Mouse (Mus musculus) 3134 (cell line): ENCODE results near the gene Cchcr1.

Source experiments
- DNase-seq: peaks from one replicate; pipeline ENCODE4 v3.0.0-alpha.2; 2011; ENCODE audit warnings: low spot score; ENCODE audit not compliant: insufficient read length; ENCODE audit errors: extremely low read depth

Gene Cchcr1

DNA sequence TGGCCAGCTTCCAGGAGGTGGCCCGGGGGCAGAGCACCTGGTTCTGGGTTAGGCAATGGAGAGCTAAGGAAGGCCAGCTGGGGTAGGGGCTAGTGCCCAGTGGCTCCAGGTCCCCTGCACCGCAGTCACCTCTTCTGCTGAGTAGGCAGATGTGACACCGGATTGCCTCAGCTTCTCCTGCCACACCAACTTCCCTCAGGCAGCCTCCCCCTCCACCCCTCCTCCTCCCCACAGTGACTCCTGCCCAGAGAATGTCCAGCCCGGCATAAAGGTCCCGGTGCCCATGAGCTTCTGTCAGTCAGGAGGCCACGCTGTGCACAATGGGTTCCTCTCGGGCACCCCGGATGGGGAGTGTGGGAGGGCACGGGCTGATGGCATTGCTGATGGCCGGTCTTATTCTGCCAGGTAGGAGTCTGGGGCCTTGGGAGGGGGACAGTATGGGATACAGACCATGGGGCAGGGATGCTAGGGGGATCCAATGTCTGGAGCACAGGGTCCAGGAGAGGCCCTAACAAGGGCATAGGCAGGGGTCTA is 35.0 kb downstream of the Cchcr1 start, which contains the start of gene Cdsn:
Cdsn (plus strand) TSS at position 248 of the 534 bp plus-strand sequence.
- DNase-seq = peak; percentile 76

DNA sequence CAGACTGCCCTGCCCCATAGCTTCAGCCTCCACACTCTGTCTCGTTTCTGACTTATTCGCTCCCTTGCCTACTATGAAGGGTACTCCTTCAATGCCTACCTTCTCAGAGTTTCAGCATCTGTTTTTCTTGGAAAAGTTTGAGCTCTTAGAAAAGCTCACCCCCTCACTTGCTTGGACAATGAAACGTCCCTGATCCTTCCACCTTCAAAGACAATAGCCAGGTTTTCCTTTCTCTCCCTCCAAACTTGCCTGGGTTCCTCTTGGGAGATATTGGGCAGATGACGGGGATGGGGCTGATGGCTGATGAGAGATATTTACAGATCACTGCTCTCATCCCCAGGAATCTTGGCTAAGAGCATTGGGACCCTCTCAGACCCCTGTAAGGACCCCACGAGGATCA is 37.4 kb downstream of the Cchcr1 start:
- DNase-seq = no peak

DNA sequence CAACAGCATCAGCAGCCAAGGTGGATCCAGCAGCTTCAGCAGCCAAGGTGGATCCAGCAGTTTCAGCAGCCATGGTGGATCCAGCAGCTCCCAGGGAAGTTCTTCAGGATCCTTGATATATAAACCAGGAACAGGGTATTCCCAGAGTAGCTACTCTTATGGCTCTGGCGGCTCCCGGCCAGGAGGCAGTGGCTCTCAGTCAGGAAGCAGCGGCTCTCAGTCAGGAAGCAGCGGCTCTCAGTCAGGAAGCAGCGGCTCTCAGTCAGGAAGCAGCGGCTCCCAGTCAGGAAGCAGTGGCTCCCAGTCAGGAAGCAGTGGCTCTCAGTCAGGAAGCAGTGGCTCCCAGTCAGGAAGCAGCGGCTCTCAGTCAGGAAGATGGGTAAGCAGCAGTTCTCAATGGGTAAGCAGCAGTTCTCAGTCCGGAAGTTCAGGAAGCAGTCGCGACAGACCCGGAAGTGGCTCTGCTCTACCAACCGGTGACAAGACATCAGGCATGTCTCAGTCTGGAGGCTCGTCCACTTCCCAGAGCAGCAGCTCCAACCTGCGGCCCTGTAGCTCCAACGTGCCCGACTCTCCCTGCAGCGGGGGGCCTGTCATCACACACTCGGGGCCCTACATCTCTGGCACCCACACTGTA is 38.0 kb downstream of the Cchcr1 start:
- DNase-seq = no peak

DNA sequence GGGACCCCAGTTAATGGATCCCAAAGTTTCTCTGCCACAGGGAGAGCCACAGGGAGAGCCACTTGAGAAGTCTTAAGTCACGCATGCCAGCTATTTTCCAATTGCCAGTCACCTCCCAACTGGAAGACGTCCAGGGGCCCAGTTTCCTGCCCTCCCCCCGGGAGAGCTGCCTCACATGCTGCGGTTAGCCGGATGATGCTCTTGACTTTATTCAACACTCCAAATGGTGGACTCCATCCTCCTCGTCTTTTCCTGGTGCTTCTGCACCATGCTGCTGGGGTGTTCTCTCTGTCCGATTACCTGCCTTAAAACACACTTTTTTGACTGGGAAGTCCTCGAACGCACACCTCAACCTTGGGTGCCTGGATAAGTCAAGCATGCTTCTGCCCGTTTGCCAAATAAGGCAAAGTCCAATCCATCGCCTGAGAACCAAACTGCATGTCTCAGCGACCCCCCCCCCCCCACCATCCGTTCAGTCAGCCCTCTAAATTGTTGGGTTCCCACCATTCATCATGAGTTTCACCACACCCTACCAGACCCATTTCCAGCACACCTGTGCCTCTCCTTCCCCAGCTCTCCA is 39.4 kb downstream of the Cchcr1 start:
- DNase-seq = peak; percentile 87

DNA sequence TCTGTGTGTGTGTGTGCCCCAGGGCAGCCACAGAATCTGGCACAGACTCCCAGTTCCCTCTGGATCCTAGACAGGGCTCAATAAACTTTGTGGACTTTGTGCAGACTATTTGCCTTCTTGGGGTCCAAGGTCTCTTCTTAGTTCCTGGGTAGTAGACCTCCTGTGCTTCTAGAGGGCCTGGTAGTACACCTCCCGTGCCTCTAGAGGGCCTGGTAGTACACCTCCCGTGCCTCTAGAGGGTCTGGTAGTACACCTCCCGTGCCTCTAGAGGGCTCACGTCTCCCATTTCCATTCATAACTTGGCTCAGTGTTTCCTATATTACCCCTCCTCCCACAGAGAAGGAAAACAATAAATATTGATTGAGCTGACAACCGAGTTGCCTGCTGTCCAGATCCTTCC is 39.9 kb downstream of the Cchcr1 start:
- no peak for DNase-seq

DNA sequence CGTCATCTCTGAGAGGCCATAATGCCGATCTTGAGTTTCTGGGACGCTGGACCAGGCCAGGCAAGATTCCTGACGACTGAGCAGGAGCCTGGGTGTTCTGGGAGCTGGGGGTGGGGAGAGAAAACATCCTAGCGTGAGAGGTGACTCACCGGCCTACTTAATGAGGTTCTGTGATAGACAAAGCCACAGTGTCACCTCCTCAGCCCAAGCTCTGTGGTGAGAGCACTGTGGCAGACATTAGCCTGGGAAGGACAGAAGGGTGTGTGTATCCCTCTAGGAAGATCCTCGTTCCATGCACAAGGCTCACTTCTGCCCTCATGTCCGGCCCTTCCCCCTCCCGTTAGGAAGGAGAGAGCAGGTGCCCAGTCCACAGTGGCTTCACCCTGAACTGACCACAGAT is 40.5 kb downstream of the Cchcr1 start:
- peak; percentile 82 for DNase-seq

DNA sequence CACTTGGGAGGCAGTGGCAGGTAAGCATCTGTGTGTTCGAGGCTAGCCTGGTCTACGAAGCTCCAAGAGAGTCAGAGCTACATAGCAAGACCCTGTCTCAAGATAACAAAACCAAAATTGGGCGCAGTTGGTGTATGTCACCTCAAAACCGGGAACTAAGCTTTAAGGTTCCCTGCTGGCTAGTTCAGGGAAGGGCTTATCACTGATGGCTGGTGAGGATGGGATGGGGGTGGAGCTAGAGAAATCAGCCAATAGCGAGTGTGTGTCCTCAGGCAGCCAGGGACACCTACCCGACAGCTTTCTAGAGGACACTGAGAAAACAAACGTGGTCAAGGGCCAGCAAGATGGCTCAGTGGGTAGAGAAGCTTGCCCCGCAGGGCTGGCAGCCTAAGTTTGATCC is 41.3 kb downstream of the Cchcr1 start:
- DNase-seq = no peak

DNA sequence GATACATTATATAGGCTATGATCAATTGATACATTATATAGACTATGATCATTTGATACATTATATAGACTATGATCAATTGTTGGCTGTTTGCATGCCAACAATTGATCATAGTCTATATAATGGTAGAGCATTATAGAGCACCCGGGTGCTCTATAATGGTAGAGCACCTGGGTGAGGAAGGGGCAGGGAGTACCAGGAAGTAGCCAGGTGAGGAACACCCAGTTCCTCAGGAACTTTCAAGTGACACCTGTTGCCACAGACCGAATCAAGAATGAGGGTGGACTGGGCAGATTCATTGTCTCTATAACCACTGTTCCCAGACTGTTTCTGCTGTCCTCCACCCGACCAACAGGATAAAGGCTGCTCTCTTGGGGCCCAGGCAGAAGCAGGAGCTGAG is 50.2 kb downstream of the Cchcr1 start, which contains the start of gene 2300002M23Rik:
2300002M23Rik (plus strand) TSS at position 301 of the 400 bp plus-strand sequence.
- no peak for DNase-seq

DNA sequence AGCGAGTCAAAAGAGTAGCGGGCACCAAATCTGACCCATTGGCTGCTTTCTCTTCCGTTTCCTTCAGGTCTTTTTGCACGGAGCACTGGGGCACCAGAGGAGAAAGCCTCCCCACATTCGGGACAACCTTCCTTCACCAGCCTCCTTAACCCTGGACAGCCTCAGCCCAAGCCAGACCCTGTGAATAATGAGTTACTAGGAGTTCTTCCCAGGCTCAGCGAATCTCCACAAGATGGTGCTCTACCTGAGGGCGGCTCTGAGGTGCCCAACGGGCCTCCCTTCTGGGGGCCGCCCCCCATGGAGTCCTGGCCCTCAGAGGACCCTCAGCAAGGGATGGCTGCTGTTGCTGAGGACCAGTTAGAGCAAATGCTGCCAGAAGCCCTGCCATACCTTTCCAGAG is 50.9 kb downstream of the Cchcr1 start:
- DNase-seq = no peak

DNA sequence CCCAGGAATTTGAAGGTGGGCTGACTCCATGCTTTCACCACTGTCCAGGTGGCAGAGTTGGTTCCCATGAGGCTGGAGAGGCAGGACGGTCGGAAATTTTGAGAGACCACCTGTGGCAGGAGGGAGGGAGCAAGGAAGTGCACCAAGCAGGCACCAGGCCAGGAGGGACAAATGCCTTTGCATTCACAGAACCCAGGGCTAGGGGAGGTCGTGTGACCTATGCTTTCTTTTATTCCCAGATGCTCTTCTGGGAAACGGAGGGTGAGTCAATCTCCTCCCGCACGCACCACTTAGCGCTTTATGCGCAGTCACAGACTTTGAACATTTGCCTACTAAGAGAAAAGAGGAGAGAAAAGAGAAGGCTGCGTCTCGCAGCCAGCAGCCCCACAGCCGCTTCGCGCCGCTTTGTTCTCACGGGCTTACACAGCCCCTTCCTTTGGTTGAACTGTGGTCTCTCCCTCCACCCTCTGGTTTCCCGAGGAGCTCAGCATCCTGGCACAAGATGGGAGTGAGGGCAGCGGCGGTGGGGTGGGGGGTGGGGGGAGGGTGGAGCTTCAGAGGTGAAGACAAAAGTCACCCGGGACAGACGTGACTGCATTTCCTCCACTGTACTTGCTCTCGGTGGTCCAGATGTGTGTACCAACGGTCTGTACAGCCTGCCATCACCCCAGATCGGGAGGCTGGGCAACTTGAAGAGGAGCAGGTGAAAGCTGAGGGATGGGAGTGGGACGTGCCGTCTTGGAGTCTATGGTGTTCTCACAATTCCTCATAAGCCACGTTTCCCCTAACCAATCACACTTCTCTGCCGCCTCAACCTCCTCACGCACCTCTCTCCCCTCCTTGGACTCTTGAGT is 52.4 kb downstream of the Cchcr1 start:
- DNase-seq = no peak

DNA sequence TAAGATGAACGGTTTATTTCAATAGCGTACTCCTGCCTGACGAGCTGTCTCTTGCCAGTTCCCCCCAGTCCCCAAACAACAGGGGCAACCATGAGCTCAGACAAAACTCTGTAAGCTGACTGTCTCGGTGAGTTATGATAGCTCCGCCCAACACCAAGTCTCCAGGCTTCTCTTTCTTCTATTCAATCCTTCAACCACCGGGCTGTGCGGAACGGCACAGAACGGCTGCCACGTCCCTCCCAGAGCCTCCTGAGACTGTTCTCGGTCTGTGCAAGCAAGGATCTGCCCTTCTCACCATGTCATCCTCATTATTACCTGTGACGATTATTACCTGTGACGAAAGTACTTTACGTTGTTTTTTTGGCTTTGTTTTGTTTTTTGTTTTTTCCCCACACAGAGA is 53.9 kb downstream of the Cchcr1 start:
- no peak for DNase-seq

DNA sequence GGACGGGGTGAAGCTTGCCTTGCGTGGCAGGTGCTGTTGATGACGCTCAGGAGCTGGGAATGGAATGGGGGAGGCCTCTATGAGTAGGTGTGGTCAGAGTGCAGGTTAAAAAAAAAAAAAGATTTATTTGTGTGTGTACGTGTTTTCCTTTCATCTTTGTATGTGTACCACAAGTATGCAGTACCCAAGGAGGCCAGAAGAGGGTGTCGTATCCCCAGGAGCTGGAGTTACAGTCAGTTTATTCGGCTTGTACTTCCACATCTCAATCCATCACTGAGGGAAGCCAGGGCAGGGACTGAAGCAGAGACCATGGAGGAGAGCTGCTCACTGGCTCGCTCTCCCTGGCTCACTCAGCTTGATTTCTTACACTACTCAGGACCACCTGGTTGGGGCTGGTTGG is 54.6 kb downstream of the Cchcr1 start:
- no peak for DNase-seq

DNA sequence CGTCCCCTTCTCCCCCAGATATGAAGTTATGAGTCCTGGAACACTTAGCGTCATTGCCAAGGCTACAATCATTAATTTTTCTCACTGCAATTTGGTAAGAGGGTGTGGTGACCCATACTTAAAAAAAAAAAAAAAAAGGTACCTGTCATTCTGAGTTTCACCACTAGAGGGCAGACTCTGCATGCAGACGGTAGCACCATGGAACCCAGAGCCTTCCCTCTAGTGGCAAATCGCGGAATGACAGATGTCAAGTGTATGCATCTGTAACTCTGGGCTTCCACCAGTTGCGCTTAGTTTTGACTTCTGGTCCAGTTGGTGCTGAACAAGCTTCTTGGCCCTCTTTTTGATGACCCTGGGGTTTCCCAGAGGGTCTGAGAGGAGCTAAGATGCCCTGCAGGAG is 61.3 kb downstream of the Cchcr1 start:
- DNase-seq = peak; percentile 50
